Mouse (Mus musculus) neural tube, embryonic 12.5 days (tissue): ENCODE measurements around the gene Gm9747. TPM values are rescaled to one million over a fixed set of nuclear protein-coding genes. Genes with fewer than 3 reads are reported as not detected.

Experiments
- polyA plus RNA-seq: library from polyadenylated mRNA; unstranded; fragments of >200 nt; fragmentation: Nextera tagmentation; extraction: Ambion mirVana; gene quantifications from 2 replicates; pipeline ENCODE4 v1.2.1, GENCODE M21; 2016

Gene Gm9747
- polyA plus RNA-seq, 1 experiment from 2014 or later: 30.7 TPM

Other genes with a start within 250 kb of the Gm9747 start
- 11.8 and 12.6 TPM in 2 replicates for gene Irs1, start 58.3 kb downstream of the Gm9747 start, polyA plus RNA-seq
- 8.7 and 9.5 TPM in 2 replicates for gene Rhbdd1, start 83.3 kb downstream of the Gm9747 start, polyA plus RNA-seq